Mouse (Mus musculus) kidney, adult 10 weeks (tissue): ENCODE results near the gene Mical1. TPM values are rescaled to one million over a fixed set of nuclear protein-coding genes. Genes with fewer than 3 reads are reported as not detected.

Experiments used
- polyA plus RNA-seq: library from polyadenylated mRNA; stranded (reverse); fragments of 350-450 nt; fragmentation: Illumina TruSeq; extraction: RNeasy Lipid Tissue Mini Kit (QIAGEN cat#74804); gene quantifications from one replicate; pipeline ENCODE4 v1.2.3, GENCODE M21; 2014; ENCODE audit warnings: low read depth, low replicate concordance

Gene Mical1
- polyA plus RNA-seq = 0.49 TPM

DNA sequence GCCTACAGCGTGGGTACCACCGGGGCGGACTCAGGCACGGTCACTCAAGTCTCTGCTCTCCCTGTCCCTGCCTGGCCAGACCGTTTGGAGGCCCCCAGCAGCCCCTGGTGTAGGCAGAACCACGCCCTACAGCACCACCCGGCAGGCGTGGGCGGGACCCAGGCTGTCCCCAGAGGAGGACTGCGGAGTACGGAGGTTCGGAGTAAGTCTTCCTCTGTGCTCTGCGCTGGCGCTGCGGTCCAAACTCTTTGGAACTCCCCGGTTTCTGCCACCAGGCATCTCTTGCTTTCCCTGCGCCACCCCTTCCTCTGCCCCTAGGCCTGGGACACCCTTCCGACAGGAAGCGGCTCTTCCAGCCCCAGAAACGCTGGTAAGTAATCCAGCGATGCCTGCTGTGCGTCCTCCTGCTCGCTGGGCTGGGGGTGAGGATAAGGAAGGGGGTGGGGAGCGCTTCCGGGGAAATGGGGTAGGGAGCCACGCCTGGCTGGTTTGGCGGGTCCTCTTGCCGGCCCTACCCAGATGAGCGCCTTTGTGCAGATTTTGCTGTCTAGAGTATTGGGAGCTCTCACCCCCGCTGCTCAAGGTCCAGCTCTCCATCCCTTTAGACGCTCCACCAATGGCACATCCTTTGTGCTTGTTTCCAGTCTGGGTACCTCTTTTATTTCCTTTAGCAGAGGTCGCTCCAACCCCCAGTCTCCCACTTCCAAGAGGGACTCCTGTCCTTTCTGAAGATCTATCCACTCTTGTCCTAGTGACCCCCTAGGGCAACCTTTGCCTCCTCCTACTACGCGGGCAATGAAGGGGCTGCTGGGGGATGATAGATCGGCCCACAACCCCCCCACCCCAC lies at the start of gene Mical1:
Gene Mical1 (plus strand): TSS at position 144 of the 847 bp plus-strand sequence.

DNA sequence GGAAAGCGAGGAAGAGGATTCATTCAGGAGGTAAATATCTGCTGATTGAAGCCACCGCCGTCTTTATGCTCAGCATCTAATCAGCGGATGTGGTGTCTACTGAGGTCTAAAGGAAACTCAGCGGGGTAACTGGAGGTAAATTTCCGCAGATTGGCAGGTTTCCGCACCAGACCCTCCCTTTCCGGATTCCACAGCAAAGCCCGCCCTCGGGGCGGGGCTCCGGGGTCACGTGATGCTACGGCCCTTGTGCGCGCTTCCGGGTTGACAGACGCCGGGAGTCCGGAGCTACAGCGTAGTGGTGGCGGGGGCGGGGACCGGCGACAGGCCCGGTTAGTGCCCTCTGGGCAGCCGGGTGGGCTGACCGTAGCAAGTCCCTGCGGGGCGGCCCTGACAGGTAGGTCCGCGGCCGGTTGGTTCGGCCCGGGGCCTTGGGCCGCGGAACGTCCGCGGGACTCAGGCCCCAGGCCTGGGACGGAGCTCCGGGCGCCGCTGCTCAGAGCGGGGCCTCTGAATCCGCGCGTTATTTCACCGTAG lies 25.9 kb upstream of the Mical1 start, which contains the start of gene Zbtb24:
Gene Zbtb24 (plus strand): TSS at position 247 of the 534 bp plus-strand sequence.

DNA sequence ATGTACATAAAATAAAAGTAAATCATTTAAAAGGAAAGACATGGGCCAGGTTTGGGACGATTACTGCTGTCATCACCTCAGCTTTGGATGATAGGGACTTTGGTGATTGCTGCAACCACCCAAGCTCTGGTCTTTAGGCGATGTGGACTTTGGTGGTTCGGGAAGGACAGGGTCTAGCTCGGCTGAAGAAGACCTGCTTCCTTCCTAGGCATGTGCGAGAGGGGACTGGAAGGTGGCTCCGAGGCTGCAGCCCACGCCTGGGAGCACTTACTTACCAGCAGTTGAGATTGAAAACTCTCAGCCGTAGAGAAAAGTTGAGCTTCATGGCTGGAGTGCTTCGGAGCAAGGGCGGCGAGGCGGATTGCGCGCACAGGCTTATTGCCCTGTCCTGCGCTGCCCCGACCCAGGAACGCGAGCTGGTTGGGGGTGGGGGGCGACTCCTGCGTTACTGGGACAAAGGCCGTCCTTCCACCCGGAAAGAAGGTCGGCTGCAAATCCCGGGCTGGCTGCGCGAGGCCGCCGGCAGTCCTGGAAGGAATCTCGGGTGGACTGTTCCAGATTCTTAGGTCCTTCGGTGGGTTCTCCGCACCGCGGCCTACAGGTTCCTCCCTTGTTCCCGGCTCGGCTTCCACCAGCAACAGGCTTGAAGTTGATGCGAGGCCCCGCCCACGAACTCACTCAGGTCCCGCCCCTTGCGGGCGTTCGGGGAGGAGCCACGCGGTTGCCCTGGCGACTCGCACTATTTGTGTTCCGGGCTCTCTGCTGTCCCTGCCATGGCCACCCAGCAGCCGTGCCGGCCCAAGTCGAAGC lies 13.8 kb downstream of the Mical1 start, which contains the start of the genes Smpd2 and Ppil6:
Gene Smpd2 (minus strand): TSS at position 662 of the 810 bp plus-strand sequence.
Gene Ppil6 (plus strand): TSS at position 732 of the 810 bp plus-strand sequence.

DNA sequence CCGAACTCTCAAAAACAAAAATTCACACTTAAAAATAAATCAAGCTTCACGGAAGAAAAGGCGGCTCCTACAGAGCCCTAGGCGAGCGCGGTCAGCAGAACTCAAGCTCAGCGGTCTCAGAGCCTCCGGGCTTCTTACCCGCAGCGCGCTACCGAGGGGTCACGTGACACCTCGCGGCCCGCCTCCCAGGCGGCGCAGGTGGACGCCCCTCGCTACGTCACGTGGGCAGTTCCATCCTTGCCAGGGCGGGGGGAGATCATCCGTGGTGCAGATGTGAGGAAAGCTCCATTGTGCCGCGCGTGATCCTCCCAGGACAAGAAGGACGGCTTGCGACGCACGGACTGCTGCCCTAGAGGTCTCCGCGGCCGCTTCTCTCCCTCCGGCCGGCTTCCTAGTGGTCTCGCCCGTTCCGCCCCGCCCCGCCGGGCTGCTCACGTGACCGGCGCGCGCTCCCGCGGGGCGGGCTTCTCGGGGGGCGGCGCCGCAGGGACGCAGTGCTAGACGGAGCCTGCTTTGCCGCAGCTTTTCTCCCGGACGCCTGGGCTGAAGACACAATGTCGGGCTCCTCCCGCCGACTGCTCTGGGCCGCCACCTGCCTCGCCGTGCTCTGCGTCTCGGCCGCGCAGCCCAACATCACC lies 43.0 kb downstream of the Mical1 start, which contains the start of gene Cd164:
Gene Cd164 (plus strand): TSS at position 434 of the 638 bp plus-strand sequence.

Other genes starting within 250 kb of the Mical1 start
- 22.6 TPM for gene Fig4, start 173.1 kb upstream of the Mical1 start, polyA plus RNA-seq
- 0.24 TPM for gene Ak9, start 172.3 kb upstream of the Mical1 start, polyA plus RNA-seq
- gene Zbtb24, start 25.9 kb upstream of the Mical1 start, polyA plus RNA-seq = 9.4 TPM
- gene Smpd2, start 14.1 kb downstream of the Mical1 start, polyA plus RNA-seq = 5.9 TPM
- gene Ppil6, start 14.1 kb downstream of the Mical1 start, polyA plus RNA-seq = 18.2 TPM
- gene Cd164, start 43.1 kb downstream of the Mical1 start, polyA plus RNA-seq = 1,145 TPM
- 3.2 TPM for gene Ccdc162, start 240.3 kb downstream of the Mical1 start, polyA plus RNA-seq